Mouse (Mus musculus) heart, postnatal 0 days (tissue): ENCODE results near the gene Tmem107.

ENCODE experiments used
- CTCF ChIP-seq: IDR thresholded peaks from 2 replicates; pipeline ENCODE4 v1.5.1; 2016; ENCODE audit warnings: antibody characterized with exemption, control low read depth, low read depth
- EP300 ChIP-seq: IDR thresholded peaks from 2 replicates; pipeline ENCODE4 v1.6.1; 2016; ENCODE audit warnings: antibody characterized with exemption, low read depth

GRCm38 (mm10) chr11:69088103-69088855 lies 17.7 kb downstream of the Tmem107 start, which contains the start of gene Vamp2:
- TF ChIP-seq CTCF: no peak
- no peak; the same call in 1 of the 2 replicates for TF ChIP-seq EP300
